Mouse (Mus musculus): ENCODE data around the gene Rassf8. TPM values are rescaled to one million over a fixed set of nuclear protein-coding genes. Genes with fewer than 3 reads are reported as not detected.

Gene Rassf8
- polyA plus RNA-seq, 1 experiment from 2014 or later: 15.7 TPM

DNA sequence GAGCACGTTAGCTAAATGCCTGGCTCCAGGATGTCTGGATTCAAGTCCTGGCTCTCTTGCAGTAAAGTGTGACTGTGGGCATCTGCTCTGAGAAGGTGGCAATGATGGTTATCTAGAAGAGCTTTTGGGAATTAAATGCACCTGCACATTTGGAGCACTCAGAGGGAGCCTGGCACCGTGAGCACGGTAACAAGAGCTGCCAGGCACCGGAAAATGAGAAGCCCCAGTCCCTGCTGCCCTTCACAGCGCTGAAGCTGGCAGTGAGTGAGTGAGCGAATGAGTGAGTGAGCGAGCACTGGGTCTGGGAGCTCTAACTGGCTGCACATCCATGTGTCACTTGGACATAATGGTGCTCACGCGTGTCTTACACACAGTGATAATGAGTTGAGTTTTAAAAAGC lies 34.7 kb downstream of the Rassf8 start:
- Histone ChIP-seq H3K36me3 (ENCODE audit: control insufficient read depth, insufficient read depth, low read length) (no peaks in the 10 kb centered on the region; the same call in 1 of the 2 replicates), H3K27me3 (ENCODE audit: control insufficient read depth, insufficient read depth, low read length) (no peaks in the 10 kb centered on the region), H3K27ac (replicated peaks in 1 of 2; ENCODE audit: control insufficient read depth in 1 of 2, insufficient read depth in 1 of 2, low read depth in 2 of 2, low read length in 2 of 2) (peak overlapping the region in 1 of 2 experiments; percentile 18; a peak in 1 of 4 replicates), H3K4me2 (ENCODE audit: low read length) (no peak overlapping the region), H3K9me3 (ENCODE audit: control insufficient read depth, low read length) (no peaks in the 10 kb centered on the region), H3K4me3 (ENCODE audit: control insufficient read depth in 1 of 2, insufficient read depth in 1 of 2, low read depth in 1 of 2, low read length in 2 of 2) (no peak overlapping the region), H3K9ac (ENCODE audit: low read length) (no peak overlapping the region), H3K4me1 (ENCODE audit: control insufficient read depth in 2 of 2, insufficient read depth in 2 of 2, low read length in 2 of 2) (peaks cover 10 to 43% of the 10 kb centered on the region in 2 experiments)
- no peak for ATAC-seq (ENCODE audit: insufficient number of reproducible peaks, insufficient read depth, low FRiP score, low read depth)
- 88% methylated on average over 9 of the region's 9 CpGs for WGBS

DNA sequence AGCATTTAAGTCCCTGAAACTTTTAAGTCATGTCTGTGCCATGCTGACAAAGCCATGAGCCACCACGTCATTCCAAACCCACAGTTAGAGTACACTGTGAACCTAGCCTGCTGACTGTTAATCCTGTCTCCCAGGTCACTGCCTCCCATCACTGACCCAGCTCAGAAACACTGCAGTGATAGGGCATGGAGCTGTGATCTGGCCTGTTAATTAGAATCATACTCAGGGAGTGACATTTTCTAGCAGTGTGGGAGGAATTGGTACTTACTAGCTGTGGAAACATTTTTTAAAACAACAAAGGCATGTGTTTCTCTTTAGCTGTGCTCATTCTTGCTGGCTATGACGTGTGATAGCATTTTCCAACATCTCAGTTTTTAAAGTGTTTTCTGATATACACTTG lies 35.4 kb downstream of the Rassf8 start:
- H3K27ac ChIP-seq (replicated peaks in 1 of 2; ENCODE audit: control insufficient read depth in 1 of 2, insufficient read depth in 1 of 2, low read depth in 2 of 2, low read length in 2 of 2): 0 out of 4 replicates have a peak overlapping the region, but pooled peaks of 1 of the 2 experiments have one; percentile 27
- ATAC-seq (ENCODE audit: insufficient number of reproducible peaks, insufficient read depth, low FRiP score, low read depth): no peak
- 59% methylated on average over 2 of the region's 2 CpGs for WGBS

DNA sequence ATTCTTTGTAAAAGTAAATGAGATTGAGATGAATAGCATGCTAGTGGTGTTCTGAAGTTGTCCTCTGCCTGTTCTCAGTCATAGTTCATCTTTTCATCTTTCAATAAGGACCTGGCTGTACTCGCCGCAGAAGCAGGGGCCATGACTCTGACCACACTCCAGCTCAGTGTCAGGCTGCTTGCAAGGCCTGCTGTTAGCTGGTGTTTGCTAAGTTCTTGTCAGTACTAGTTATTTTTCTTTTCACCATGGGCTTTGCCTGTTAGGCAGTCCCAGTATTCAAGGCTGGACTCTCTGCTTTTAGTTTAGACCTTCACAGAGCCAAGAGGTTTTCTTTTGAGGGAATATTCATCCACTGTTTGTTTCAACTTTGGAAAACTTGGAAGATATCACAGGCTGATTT lies 40.8 kb downstream of the Rassf8 start:
- Histone ChIP-seq H3K4me2 (ENCODE audit: low read length) (no peak overlapping the region), H3K9ac (ENCODE audit: low read length) (no peak overlapping the region), H3K36me3 (ENCODE audit: control insufficient read depth, insufficient read depth, low read length) (no peaks in the 10 kb centered on the region), H3K9me3 (ENCODE audit: control insufficient read depth, low read length) (no peaks in the 10 kb centered on the region), H3K4me3 (ENCODE audit: control insufficient read depth in 1 of 2, insufficient read depth in 1 of 2, low read depth in 1 of 2, low read length in 2 of 2) (no peak overlapping the region), H3K27ac (replicated peaks in 1 of 2; ENCODE audit: control insufficient read depth in 1 of 2, insufficient read depth in 1 of 2, low read depth in 2 of 2, low read length in 2 of 2) (no peak overlapping the region), H3K27me3 (ENCODE audit: control insufficient read depth, insufficient read depth, low read length) (no peaks in the 10 kb centered on the region), H3K4me1 (ENCODE audit: control insufficient read depth in 2 of 2, insufficient read depth in 2 of 2, low read length in 2 of 2) (peaks cover 7 to 13% of the 10 kb centered on the region in 2 experiments; a peak in 3 of 4 replicates)
- ATAC-seq (ENCODE audit: insufficient number of reproducible peaks, insufficient read depth, low FRiP score, low read depth): no peak
- WGBS: 85% methylated on average over 2 of the region's 2 CpGs

More for the DNA sequence above, 35.4 kb downstream of the Rassf8 start:
- Histone ChIP-seq H3K36me3 (ENCODE audit: control insufficient read depth, insufficient read depth, low read length) (no peaks in the 10 kb centered on the region; the same call in 1 of the 2 replicates), H3K4me1 (ENCODE audit: control insufficient read depth in 2 of 2, insufficient read depth in 2 of 2, low read length in 2 of 2) (peaks cover 10 to 37% of the 10 kb centered on the region in 2 experiments), H3K9ac (ENCODE audit: low read length) (no peak overlapping the region), H3K4me3 (ENCODE audit: control insufficient read depth in 1 of 2, insufficient read depth in 1 of 2, low read depth in 1 of 2, low read length in 2 of 2) (no peak overlapping the region), H3K9me3 (ENCODE audit: control insufficient read depth, low read length) (no peaks in the 10 kb centered on the region), H3K27me3 (ENCODE audit: control insufficient read depth, insufficient read depth, low read length) (no peaks in the 10 kb centered on the region), H3K4me2 (ENCODE audit: low read length) (no peak overlapping the region)

DNA sequence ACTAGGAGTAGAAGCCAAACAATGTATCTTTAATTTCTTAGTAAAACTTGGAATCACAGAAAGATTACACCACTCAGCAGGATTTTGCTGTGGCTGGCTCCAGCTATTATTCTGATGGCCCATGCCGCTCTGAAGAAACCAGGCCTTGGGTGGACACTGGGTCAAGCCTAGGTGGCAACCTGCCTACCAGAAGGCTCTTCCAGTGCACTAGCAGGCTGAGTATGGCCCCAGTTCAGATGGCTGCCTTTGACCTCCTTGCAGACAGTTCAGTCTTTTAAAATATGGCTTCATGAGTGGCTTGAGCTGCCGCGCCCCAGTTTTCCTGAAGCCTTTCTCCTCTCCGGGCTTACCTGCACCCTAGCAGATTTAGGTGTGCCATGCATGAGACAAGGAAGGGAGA lies 43.2 kb downstream of the Rassf8 start:
- no peaks in the 10 kb centered on the region for H3K27me3 ChIP-seq (ENCODE audit: control insufficient read depth, insufficient read depth, low read length)
- WGBS: 93% methylated on average over 4 of the region's 4 CpGs

DNA sequence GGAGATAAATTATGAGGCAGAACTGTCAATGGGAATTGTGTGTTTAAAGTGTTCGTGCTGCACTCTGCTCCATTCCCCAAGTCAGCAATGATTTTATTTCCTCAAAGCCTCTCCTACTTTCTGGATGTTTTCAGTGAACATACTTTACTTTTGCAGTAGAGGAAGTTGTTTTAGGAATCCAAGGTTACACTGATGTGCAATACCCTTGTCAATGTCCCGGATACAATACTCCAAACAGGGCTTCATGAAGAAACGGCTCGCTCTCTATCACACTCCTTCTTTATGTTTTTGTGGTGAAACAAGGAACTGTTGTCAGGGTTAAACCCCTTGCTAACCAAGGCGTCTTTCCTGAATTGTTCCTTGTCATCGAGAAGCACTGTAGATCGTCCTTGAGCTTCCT lies 45.8 kb downstream of the Rassf8 start:
- Histone ChIP-seq H3K4me1 (ENCODE audit: control insufficient read depth in 2 of 2, insufficient read depth in 2 of 2, low read length in 2 of 2) (peaks cover 16 to 51% of the 10 kb centered on the region in 2 experiments), H3K4me2 (ENCODE audit: low read length) (no peak overlapping the region), H3K27ac (replicated peaks in 1 of 2; ENCODE audit: control insufficient read depth in 1 of 2, insufficient read depth in 1 of 2, low read depth in 2 of 2, low read length in 2 of 2) (peak overlapping the region; percentile 6 to 56; a peak in 3 of 4 replicates), H3K27me3 (ENCODE audit: control insufficient read depth, insufficient read depth, low read length) (no peaks in the 10 kb centered on the region), H3K4me3 (ENCODE audit: control insufficient read depth in 1 of 2, insufficient read depth in 1 of 2, low read depth in 1 of 2, low read length in 2 of 2) (no peak overlapping the region), H3K36me3 (ENCODE audit: control insufficient read depth, insufficient read depth, low read length) (no peaks in the 10 kb centered on the region; the same call in 1 of the 2 replicates), H3K9ac (ENCODE audit: low read length) (peak overlapping the region; percentile 1; the same call in 1 of the 2 replicates), H3K9me3 (ENCODE audit: control insufficient read depth, low read length) (no peaks in the 10 kb centered on the region)
- no peak for ATAC-seq (ENCODE audit: insufficient number of reproducible peaks, insufficient read depth, low FRiP score, low read depth)
- whole genome bisulfite sequencing: 48% methylated on average over 7 of the region's 7 CpGs

More for the DNA sequence above, 43.2 kb downstream of the Rassf8 start:
- no peak overlapping the region for H3K4me2 ChIP-seq (ENCODE audit: low read length)
- H3K9me3 ChIP-seq (ENCODE audit: control insufficient read depth, low read length): no peaks in the 10 kb centered on the region
- no peak overlapping the region for H3K27ac ChIP-seq (replicated peaks in 1 of 2; ENCODE audit: control insufficient read depth in 1 of 2, insufficient read depth in 1 of 2, low read depth in 2 of 2, low read length in 2 of 2)
- no peaks in the 10 kb centered on the region; the same call in 1 of the 2 replicates for H3K36me3 ChIP-seq (ENCODE audit: control insufficient read depth, insufficient read depth, low read length)
- H3K4me1 ChIP-seq (ENCODE audit: control insufficient read depth in 2 of 2, insufficient read depth in 2 of 2, low read length in 2 of 2): peaks cover 8 to 27% of the 10 kb centered on the region in 2 experiments
- ATAC-seq (ENCODE audit: insufficient number of reproducible peaks, insufficient read depth, low FRiP score, low read depth): no peak
- no peak overlapping the region for H3K4me3 ChIP-seq (ENCODE audit: control insufficient read depth in 1 of 2, insufficient read depth in 1 of 2, low read depth in 1 of 2, low read length in 2 of 2)
- no peak overlapping the region for H3K9ac ChIP-seq (ENCODE audit: low read length)

DNA sequence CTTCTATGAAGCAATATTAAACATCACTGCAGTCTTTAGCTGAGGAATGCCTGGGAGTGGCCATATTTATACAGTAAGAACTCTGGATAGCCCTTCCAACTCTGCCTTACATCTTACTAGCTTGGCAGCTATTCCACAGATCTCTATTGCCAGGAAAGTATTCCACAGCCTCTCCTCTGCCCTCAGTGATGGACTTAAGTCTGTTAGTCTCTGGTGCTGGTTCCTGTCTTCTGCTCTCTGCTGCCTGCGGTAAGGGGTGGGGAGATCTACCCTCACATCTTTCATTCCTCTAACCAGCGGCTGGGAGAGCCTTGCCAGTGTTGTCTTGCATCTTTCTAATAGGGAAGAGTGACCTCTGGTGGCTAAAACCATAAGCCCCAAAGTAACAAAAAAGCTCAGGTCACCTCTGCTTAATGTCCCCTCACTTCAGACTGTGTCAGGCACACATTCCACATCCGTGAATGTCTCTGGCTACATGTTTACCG lies 46.6 kb downstream of the Rassf8 start:
- H3K36me3 ChIP-seq (ENCODE audit: control insufficient read depth, insufficient read depth, low read length): no peaks in the 10 kb centered on the region; the same call in 1 of the 2 replicates
- H3K27ac ChIP-seq (replicated peaks in 1 of 2; ENCODE audit: control insufficient read depth in 1 of 2, insufficient read depth in 1 of 2, low read depth in 2 of 2, low read length in 2 of 2): peak overlapping the region; percentile 56
- H3K4me2 ChIP-seq (ENCODE audit: low read length): 0 out of 2 replicates have a peak overlapping the region, but pooled peaks have one; percentile 11
- no peaks in the 10 kb centered on the region for H3K9me3 ChIP-seq (ENCODE audit: control insufficient read depth, low read length)
- no peak overlapping the region for H3K4me3 ChIP-seq (ENCODE audit: control insufficient read depth in 1 of 2, insufficient read depth in 1 of 2, low read depth in 1 of 2, low read length in 2 of 2)
- peak; percentile 45 for ATAC-seq (ENCODE audit: insufficient number of reproducible peaks, insufficient read depth, low FRiP score, low read depth)
- H3K9ac ChIP-seq (ENCODE audit: low read length): no peak overlapping the region
- 6% methylated on average over 4 of the region's 4 CpGs for WGBS
- H3K4me1 ChIP-seq (ENCODE audit: control insufficient read depth in 2 of 2, insufficient read depth in 2 of 2, low read length in 2 of 2): peaks cover 20 to 59% of the 10 kb centered on the region in 2 experiments
- no peaks in the 10 kb centered on the region for H3K27me3 ChIP-seq (ENCODE audit: control insufficient read depth, insufficient read depth, low read length)

DNA sequence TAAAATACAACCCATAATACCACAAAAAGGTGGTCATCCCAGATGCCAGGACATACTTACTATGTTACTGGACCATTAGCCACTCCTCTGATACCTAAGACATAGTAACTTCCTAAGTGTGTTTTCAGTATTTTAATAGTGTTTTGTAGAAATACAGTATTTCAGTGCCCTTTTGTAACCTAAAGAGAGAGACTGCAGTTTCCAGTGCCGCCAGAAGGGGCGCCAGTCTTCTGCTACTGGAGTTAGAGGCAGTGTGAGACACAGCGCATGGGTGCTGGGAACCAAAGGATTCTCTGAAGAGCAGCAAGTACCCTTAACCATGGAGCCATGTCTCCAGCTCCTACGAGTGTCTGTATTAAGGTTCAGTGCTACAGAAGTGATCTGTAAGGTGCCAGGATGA lies 48.1 kb downstream of the Rassf8 start:
- H3K27me3 ChIP-seq (ENCODE audit: control insufficient read depth, insufficient read depth, low read length): no peaks in the 10 kb centered on the region
- peaks cover 20 to 64% of the 10 kb centered on the region in 2 experiments for H3K4me1 ChIP-seq (ENCODE audit: control insufficient read depth in 2 of 2, insufficient read depth in 2 of 2, low read length in 2 of 2)
- H3K4me2 ChIP-seq (ENCODE audit: low read length): no peak overlapping the region
- no peak overlapping the region for H3K4me3 ChIP-seq (ENCODE audit: control insufficient read depth in 1 of 2, insufficient read depth in 1 of 2, low read depth in 1 of 2, low read length in 2 of 2)
- ATAC-seq (ENCODE audit: insufficient number of reproducible peaks, insufficient read depth, low FRiP score, low read depth): no peak
- 65% methylated on average over 4 of the region's 4 CpGs for WGBS
- H3K9me3 ChIP-seq (ENCODE audit: control insufficient read depth, low read length): no peaks in the 10 kb centered on the region
- 0 out of 4 replicates have a peak overlapping the region, but pooled peaks of 1 of the 2 experiments have one; percentile 89 for H3K27ac ChIP-seq (replicated peaks in 1 of 2; ENCODE audit: control insufficient read depth in 1 of 2, insufficient read depth in 1 of 2, low read depth in 2 of 2, low read length in 2 of 2)
- H3K9ac ChIP-seq (ENCODE audit: low read length): no peak overlapping the region
- no peaks in the 10 kb centered on the region; the same call in 1 of the 2 replicates for H3K36me3 ChIP-seq (ENCODE audit: control insufficient read depth, insufficient read depth, low read length)

Data from heart, embryonic 14.5 days (tissue).